Mouse (Mus musculus): ENCODE results near the gene Gm17359.
"Not testable (repeated sequence)": the region's sequence is repeated elsewhere in the genome, so short reads cannot be mapped to it uniquely, and the experiment has no call there.

Gm17359 gene

GRCm38 (mm10) chr3:79415081-79415480 is 78.6 kb downstream of the Gm17359 start:
- no peak for DNase-seq (ENCODE audit: low spot score in 2 of 2)

- no peak for DNase-seq (ENCODE audit: low spot score in 2 of 2)
Measured at GRCm38 (mm10) chr3:79415929-79416328, 79.5 kb downstream of the Gm17359 start.

- no peak for DNase-seq (ENCODE audit: low spot score in 2 of 2)
Measured at GRCm38 (mm10) chr3:79416944-79417680, 80.7 kb downstream of the Gm17359 start.

GRCm38 (mm10) chr3:79418921-79419320 is 82.5 kb downstream of the Gm17359 start:
- DNase-seq (ENCODE audit: low spot score in 2 of 2), result no peak

GRCm38 (mm10) chr3:79425441-79425840 is 89.0 kb downstream of the Gm17359 start:
- no peak for DNase-seq (ENCODE audit: low spot score in 2 of 2)

- no peak for DNase-seq (ENCODE audit: low spot score in 2 of 2)
Measured at GRCm38 (mm10) chr3:79433593-79433992, 97.1 kb downstream of the Gm17359 start.

GRCm38 (mm10) chr3:79434436-79434835 is 98.0 kb downstream of the Gm17359 start:
- no peak for DNase-seq (ENCODE audit: low spot score in 2 of 2)

- no peak for DNase-seq (ENCODE audit: low spot score in 2 of 2)
Measured at GRCm38 (mm10) chr3:79434985-79435384, 98.5 kb downstream of the Gm17359 start.

- DNase-seq (ENCODE audit: low spot score in 2 of 2), result no peak
Measured at GRCm38 (mm10) chr3:79436186-79436585, 99.7 kb downstream of the Gm17359 start.

- no peak for DNase-seq (ENCODE audit: low spot score in 2 of 2)
Measured at GRCm38 (mm10) chr3:79438276-79438675, 101.8 kb downstream of the Gm17359 start.

- peak in 1 of 2 experiments; percentile 47 for DNase-seq (ENCODE audit: low spot score in 2 of 2)
Measured at GRCm38 (mm10) chr3:79440976-79441491, 104.6 kb downstream of the Gm17359 start.

- DNase-seq (ENCODE audit: low spot score in 2 of 2), result no peak
Measured at GRCm38 (mm10) chr3:79443850-79444249, 107.4 kb downstream of the Gm17359 start.

GRCm38 (mm10) chr3:79445041-79445440 is 108.6 kb downstream of the Gm17359 start:
- DNase-seq (ENCODE audit: low spot score in 2 of 2), result no peak

GRCm38 (mm10) chr3:79446124-79446523 is 109.7 kb downstream of the Gm17359 start:
- no peak for DNase-seq (ENCODE audit: low spot score in 2 of 2)

- DNase-seq (ENCODE audit: low spot score in 2 of 2), result not testable (repeated sequence)
Measured at GRCm38 (mm10) chr3:79446648-79447047, 110.2 kb downstream of the Gm17359 start.

GRCm38 (mm10) chr3:79448421-79448820 is 112.0 kb downstream of the Gm17359 start:
- DNase-seq (ENCODE audit: low spot score in 2 of 2), result no peak

- DNase-seq (ENCODE audit: low spot score in 2 of 2), result no peak
Measured at GRCm38 (mm10) chr3:79449361-79449760, 112.9 kb downstream of the Gm17359 start.

GRCm38 (mm10) chr3:79452696-79453263 is 116.3 kb downstream of the Gm17359 start:
- DNase-seq (ENCODE audit: low spot score in 2 of 2), result no peak

GRCm38 (mm10) chr3:79455761-79456160 is 119.3 kb downstream of the Gm17359 start:
- DNase-seq (ENCODE audit: low spot score in 2 of 2), result no peak

- DNase-seq (ENCODE audit: low spot score in 2 of 2), result no peak
Measured at GRCm38 (mm10) chr3:79458651-79459275, 122.3 kb downstream of the Gm17359 start.

GRCm38 (mm10) chr3:79469440-79469839 is 133.0 kb downstream of the Gm17359 start:
- DNase-seq (ENCODE audit: low spot score in 2 of 2), result no peak

- no peak for DNase-seq (ENCODE audit: low spot score in 2 of 2)
Measured at GRCm38 (mm10) chr3:79472362-79472761, 135.9 kb downstream of the Gm17359 start.

GRCm38 (mm10) chr3:79474911-79475310 is 138.4 kb downstream of the Gm17359 start:
- DNase-seq (ENCODE audit: low spot score in 2 of 2), result no peak
